Comparison of ENCODE assay signal across 14 mouse cellular contexts in the genomic region with DNA sequence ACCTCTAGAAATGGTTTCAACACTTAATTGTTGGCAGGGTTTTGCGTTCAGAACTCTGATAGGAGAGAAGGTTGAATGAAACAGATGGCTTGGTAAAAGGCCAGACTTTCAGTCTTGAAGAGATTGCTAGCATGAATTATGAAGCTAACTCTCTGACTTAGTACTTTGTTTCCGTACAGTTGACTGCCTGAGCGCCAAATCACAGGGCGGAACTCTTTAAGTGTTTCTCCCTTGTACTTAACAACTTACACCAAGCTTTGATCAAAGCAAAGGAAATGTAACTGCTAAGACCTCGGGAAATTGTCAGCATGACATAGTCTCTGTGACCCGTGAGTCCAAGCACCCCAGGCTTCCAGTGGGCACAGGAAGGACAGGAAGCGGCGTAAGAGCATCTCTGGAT.
DNase-seq lines count a peak whose midpoint lies in the region; ATAC-seq and TF ChIP-seq lines count a peak whose summit lies in the region.
"Had no signal": no experiment of that assay in that cellular context is flagged by ENCODE, and none has a peak within 500 bp of the region (broad histone marks: within the 10 kb centered on the region; RNA-seq: fewer than 3 reads in every experiment).

No protein-coding gene starts in this region.

- H3K4me3 ChIP-seq in heart, embryonic 10.5 days, result no peak overlapping the region
- H3K4me3 ChIP-seq in heart, embryonic 11.5 days (ENCODE audit: low read depth, low read length), result no peak overlapping the region
- H3K4me3 ChIP-seq in midbrain, postnatal 0 days (ENCODE audit: low read depth, low read length), result no peak overlapping the region
- H3K4me3 ChIP-seq in midbrain, embryonic 16.5 days (ENCODE audit: low read depth, low read length), result no peak overlapping the region
- no peak overlapping the region for H3K4me3 ChIP-seq in cerebellum, adult 2 months (replicated peaks; ENCODE audit: insufficient read depth, low read depth, low read length)
- no peak overlapping the region for H3K4me3 ChIP-seq in left cerebral cortex, adult 2 months
- H3K4me3 ChIP-seq: hindbrain, embryonic 15.5 days; lung, embryonic 15.5 days had no signal

- 58% methylated on average over 8 of the region's 8 CpGs for WGBS in heart, embryonic 10.5 days
- WGBS in heart, embryonic 11.5 days (ENCODE audit: insufficient replicate concordance), result 47% methylated on average over 8 of the region's 8 CpGs
- 73% methylated on average over 8 of the region's 8 CpGs for WGBS in midbrain, postnatal 0 days
- WGBS in midbrain, embryonic 16.5 days, result 80% methylated on average over 8 of the region's 8 CpGs
- WGBS in cerebellum, adult 2 months, result 13% methylated on average over 8 of the region's 8 CpGs

- no peaks in the 10 kb centered on the region for H3K9me3 ChIP-seq in heart, embryonic 10.5 days
- H3K9me3 ChIP-seq in heart, embryonic 11.5 days (replicated peaks; ENCODE audit: control insufficient read depth, low read length), result no peaks in the 10 kb centered on the region
- H3K9me3 ChIP-seq in midbrain, postnatal 0 days (ENCODE audit: low read length), result no peaks in the 10 kb centered on the region
- H3K9me3 ChIP-seq in midbrain, embryonic 16.5 days (replicated peaks; ENCODE audit: control insufficient read depth, low read length, poor library complexity, severe bottlenecking), result no peaks in the 10 kb centered on the region
- H3K9me3 ChIP-seq: hindbrain, embryonic 15.5 days; lung, embryonic 15.5 days had no signal

- no peaks in the 10 kb centered on the region for H3K36me3 ChIP-seq in heart, embryonic 10.5 days
- H3K36me3 ChIP-seq in heart, embryonic 11.5 days (ENCODE audit: control insufficient read depth, insufficient read depth, low read length), result no peaks in the 10 kb centered on the region
- no peaks in the 10 kb centered on the region for H3K36me3 ChIP-seq in midbrain, postnatal 0 days (ENCODE audit: insufficient read depth, low read length)
- H3K36me3 ChIP-seq in midbrain, embryonic 16.5 days (ENCODE audit: control insufficient read depth, insufficient read depth, low read length), result no peaks in the 10 kb centered on the region
- H3K36me3 ChIP-seq: hindbrain, embryonic 15.5 days; lung, embryonic 15.5 days had no signal

- ATAC-seq in heart, embryonic 11.5 days (replicated peaks; ENCODE audit: insufficient number of reproducible peaks, low FRiP score, low TSS enrichment), result no peak
- no peak for ATAC-seq in midbrain, postnatal 0 days (ENCODE audit: low FRiP score)
- ATAC-seq in midbrain, embryonic 16.5 days, result no peak

- H3K27ac ChIP-seq in heart, embryonic 10.5 days, result peak overlapping the region; percentile 59; the same call in 1 of the 2 replicates
- no peak overlapping the region for H3K27ac ChIP-seq in heart, embryonic 11.5 days (ENCODE audit: low read depth, low read length)
- no peak overlapping the region for H3K27ac ChIP-seq in midbrain, postnatal 0 days (ENCODE audit: low read depth, low read length)
- no peak overlapping the region for H3K27ac ChIP-seq in midbrain, embryonic 16.5 days (ENCODE audit: low read length)
- H3K27ac ChIP-seq in cerebellum, adult 2 months (ENCODE audit: insufficient read depth, low read length), result no peak overlapping the region
- H3K27ac ChIP-seq in left cerebral cortex, adult 2 months, result no peak overlapping the region
- H3K27ac ChIP-seq: hindbrain, embryonic 15.5 days; lung, embryonic 15.5 days had no signal

- peaks cover 28% of the 10 kb centered on the region for H3K4me1 ChIP-seq in heart, embryonic 10.5 days
- H3K4me1 ChIP-seq in heart, embryonic 11.5 days (ENCODE audit: control insufficient read depth, insufficient read depth, low read length), result peaks cover 18% of the 10 kb centered on the region
- no peaks in the 10 kb centered on the region for H3K4me1 ChIP-seq in midbrain, postnatal 0 days (ENCODE audit: insufficient read depth, low read length)
- no peaks in the 10 kb centered on the region; the same call in 1 of the 2 replicates for H3K4me1 ChIP-seq in midbrain, embryonic 16.5 days (ENCODE audit: control insufficient read depth, insufficient read depth, low read length)
- peaks cover 2% of the 10 kb centered on the region; the same call in 1 of the 2 replicates for H3K4me1 ChIP-seq in cerebellum, adult 2 months (ENCODE audit: control insufficient read depth, insufficient read depth, low read length)

- DNase-seq in heart, embryonic 10.5 days (ENCODE audit: low spot score), result no peak
- peak; percentile 15 for DNase-seq in midbrain, postnatal 0 days (ENCODE audit: low spot score)
- peak; percentile 23 for DNase-seq in heart, postnatal 4 days
- no peak for DNase-seq in cerebellum, adult 2 months
- no peak for DNase-seq in left cerebral cortex, adult 2 months (ENCODE audit: extremely low spot score in 1 of 2, low spot score in 2 of 2)
- DNase-seq: adrenal gland, postnatal 10 days; gastrocnemius, postnatal 36 days; layer of hippocampus, adult 9-11 months; midbrain, embryonic 14.5 days had no signal

- no peak overlapping the region for H3K9ac ChIP-seq in heart, embryonic 11.5 days (ENCODE audit: low read depth, low read length)
- H3K9ac ChIP-seq in midbrain, postnatal 0 days (replicated peaks; ENCODE audit: low read length, poor library complexity, severe bottlenecking), result no peak overlapping the region
- H3K9ac ChIP-seq in midbrain, embryonic 16.5 days (ENCODE audit: low read depth, low read length), result no peak overlapping the region
- H3K9ac ChIP-seq: hindbrain, embryonic 15.5 days; lung, embryonic 15.5 days had no signal

- intact Hi-C loops in left cerebral cortex, adult 2 months (cut with DNase I), result no loop called here

- H3K27me3 ChIP-seq in heart, embryonic 10.5 days (ENCODE audit: insufficient read depth, poor library complexity, severe bottlenecking), result no peaks in the 10 kb centered on the region
- H3K27me3 ChIP-seq in heart, embryonic 11.5 days (ENCODE audit: control insufficient read depth, insufficient read depth, low read length), result no peaks in the 10 kb centered on the region
- no peaks in the 10 kb centered on the region for H3K27me3 ChIP-seq in midbrain, postnatal 0 days (ENCODE audit: insufficient read depth, low read length)
- H3K27me3 ChIP-seq in midbrain, embryonic 16.5 days (ENCODE audit: control insufficient read depth, insufficient read depth, low read depth, low read length), result no peaks in the 10 kb centered on the region
- H3K27me3 ChIP-seq in cerebellum, adult 2 months (ENCODE audit: control insufficient read depth, insufficient read depth, low read length), result no peaks in the 10 kb centered on the region; the same call in 1 of the 2 replicates
- H3K27me3 ChIP-seq: CH12.LX; hindbrain, embryonic 15.5 days; lung, embryonic 15.5 days had no signal

- no peak overlapping the region for H3K4me2 ChIP-seq in heart, embryonic 11.5 days
- H3K4me2 ChIP-seq in midbrain, postnatal 0 days (ENCODE audit: low read depth, low read length, poor library complexity, severe bottlenecking), result no peak overlapping the region
- no peak overlapping the region for H3K4me2 ChIP-seq in midbrain, embryonic 16.5 days (ENCODE audit: low read length)
- H3K4me2 ChIP-seq: hindbrain, embryonic 15.5 days; lung, embryonic 15.5 days had no signal

- no peak for TF ChIP-seq CTCF in midbrain, postnatal 0 days (IDR thresholded peaks at IDR 0.05)
- no peak for TF ChIP-seq CTCF in cerebellum, adult 2 months (IDR thresholded peaks at IDR 0.05; ENCODE audit: borderline replicate concordance, insufficient read depth, low read depth, low read length)
- no peak for TF ChIP-seq CTCF in left cerebral cortex, adult 2 months (IDR thresholded peaks at IDR 0.05)

- no peak for TF ChIP-seq POLR2A in cerebellum, adult 2 months (IDR thresholded peaks at IDR 0.05; ENCODE audit: borderline replicate concordance, insufficient read depth, low read length)

Comparison
In these comparisons a context has a peak if more than half of its experiments do, and no peak if none do; other contexts are left out.
1. DNase-seq: peak in midbrain, postnatal 0 days (single experiment) and heart, postnatal 4 days (single experiment); none in heart, embryonic 10.5 days (single experiment), cerebellum, adult 2 months (0 of 2) and left cerebral cortex, adult 2 months (0 of 2).